Mouse (Mus musculus) CH12.LX (cell line): ENCODE data around the gene Xcl1.

ENCODE experiments used
- CTCF ChIP-seq, 2 experiments: IDR thresholded peaks in 1 of 2; conservative IDR thresholded peaks in 1 of 2; 2 replicates each; pipeline ENCODE4 v1.5.1; 2011 to 2012; ENCODE audit warnings: low read depth in 2 of 2, low read length in 2 of 2, improper control_type of control experiment in 1 of 2, inconsistent platforms in 1 of 2, mild to moderate bottlenecking in 1 of 2, moderate library complexity in 1 of 2
- EP300 ChIP-seq: IDR thresholded peaks from 2 replicates; pipeline ENCODE4 v1.6.1; 2011; ENCODE audit warnings: low read length, improper control_type of control experiment
- GABPA ChIP-seq: IDR thresholded peaks from 2 replicates; pipeline ENCODE4 v1.6.1; 2012; ENCODE audit warnings: low read depth, low read length, improper control_type of control experiment, inconsistent platforms; ENCODE audit not compliant: insufficient replicate concordance
- KAT2A ChIP-seq: IDR thresholded peaks from 2 replicates; pipeline ENCODE4 v1.6.1; 2012; ENCODE audit warnings: low read length, improper control_type of control experiment, inconsistent platforms; ENCODE audit not compliant: insufficient replicate concordance
- MAX ChIP-seq: IDR thresholded peaks from 2 replicates; pipeline ENCODE4 v1.6.1; 2011; ENCODE audit warnings: low read length, improper control_type of control experiment
- POLR2A ChIP-seq: IDR thresholded peaks from 2 replicates; pipeline ENCODE4 v1.6.1; 2011; ENCODE audit warnings: low read depth, mild to moderate bottlenecking, improper control_type of control experiment, low read length
- TBP ChIP-seq: conservative IDR thresholded peaks from 2 replicates; pipeline ENCODE4 v1.6.1; 2011; ENCODE audit warnings: low read depth, low read length, improper control_type of control experiment
- TCF12 ChIP-seq: IDR thresholded peaks from 2 replicates; pipeline ENCODE4 v1.6.1; 2014; ENCODE audit warnings: low read depth, mild to moderate bottlenecking, inconsistent platforms, low read length, improper control_type of control experiment
- UBTF ChIP-seq: IDR thresholded peaks from 2 replicates; pipeline ENCODE4 v1.6.1; 2012; ENCODE audit warnings: low read depth, mild to moderate bottlenecking, inconsistent platforms, low read length, improper control_type of control experiment, moderate library complexity
- USF2 ChIP-seq: conservative IDR thresholded peaks from 2 replicates; pipeline ENCODE4 v1.6.1; 2011; ENCODE audit warnings: low read depth, low read length, improper control_type of control experiment
- ZC3H11A ChIP-seq: IDR thresholded peaks from 2 replicates; pipeline ENCODE4 v1.6.1; 2012; ENCODE audit warnings: low read depth, mild to moderate bottlenecking, inconsistent platforms, low read length, improper control_type of control experiment
- ZMIZ1 ChIP-seq: IDR thresholded peaks from 2 replicates; pipeline ENCODE4 v1.6.1; 2012; ENCODE audit warnings: low read depth, mild to moderate bottlenecking, inconsistent platforms, low read length, improper control_type of control experiment

GRCm38 (mm10) chr1:164972744-164973143, 37.4 kb upstream of the Xcl1 start:
- TF ChIP-seq KAT2A (no peak), ZMIZ1 (no peak), POLR2A (no peak), MAX (no peak), TCF12 (no peak), CTCF (conservative IDR thresholded peaks at IDR 0.05 in 1 of 2, IDR thresholded peaks at IDR 0.05 in 1 of 2; ENCODE audit: low read depth in 2 of 2, low read length in 2 of 2) (no peak), EP300 (no peak), USF2 (no peak), ZC3H11A (no peak), GABPA (no peak), TBP (no peak), UBTF (no peak)
